Mouse (Mus musculus) kidney, postnatal 14 days (tissue): ENCODE data around the gene Tpm1.
A peak's percentile ranks its signal among the peaks of the same experiment; 100 is the strongest.

Experiments used
- DNase-seq: peaks from one replicate; pipeline ENCODE4 v3.0.0; 2022; ENCODE audit warnings: mixed read lengths

Gene Tpm1

GRCm38 (mm10) chr9:67049086-67049824 is at the start of gene Tpm1:
TSS of gene Tpm1 (minus strand) at chr9:67049406.
- DNase-seq = peak; percentile 87

GRCm38 (mm10) chr9:67094371-67094770 is 45.2 kb upstream of the Tpm1 start:
- DNase-seq = no peak

DNA sequence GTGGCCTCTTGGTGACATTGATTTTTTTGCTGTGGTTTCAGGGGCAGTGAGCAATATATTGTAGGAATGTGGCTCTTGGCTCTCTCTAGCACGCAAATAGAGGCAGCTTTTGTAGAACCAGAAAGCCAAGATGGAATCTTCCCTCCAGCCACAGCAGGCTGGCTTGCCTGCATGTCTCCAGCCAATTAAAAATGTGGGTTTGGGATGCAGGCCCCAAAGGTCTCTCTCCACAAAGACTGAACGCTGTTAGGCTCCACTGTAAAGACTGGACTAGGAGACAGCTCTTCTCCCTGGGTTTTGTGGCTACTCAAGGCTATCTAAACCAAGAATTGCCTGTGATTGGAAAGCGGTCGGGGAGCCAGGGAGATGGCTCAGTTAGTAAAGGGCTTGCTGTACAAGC is 43.0 kb upstream of the Tpm1 start:
- DNase-seq = no peak

GRCm38 (mm10) chr9:67091598-67091997 is 42.4 kb upstream of the Tpm1 start:
- DNase-seq = no peak

- DNase-seq = no peak
Observed at GRCm38 (mm10) chr9:67091151-67091550, 41.9 kb upstream of the Tpm1 start.

DNA sequence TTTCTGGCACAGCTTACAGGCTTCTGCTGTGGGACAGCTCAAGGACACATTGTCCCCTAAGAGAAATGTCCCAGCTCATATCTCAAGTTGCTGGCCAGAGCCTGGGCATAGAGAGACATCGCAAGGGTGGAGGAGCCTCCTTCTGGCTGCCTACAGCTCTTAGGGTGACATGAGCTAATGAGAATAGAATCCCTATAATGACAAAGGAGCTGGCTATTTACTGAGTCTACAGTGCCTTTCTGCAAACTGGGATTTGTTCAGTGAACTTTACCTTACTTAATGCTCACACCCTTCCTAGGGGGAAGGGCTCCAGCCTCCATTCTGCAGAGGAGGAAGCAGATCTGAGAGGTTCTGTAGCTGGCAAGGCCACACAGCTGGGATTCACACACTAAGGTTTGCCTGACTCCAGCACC is 41.4 kb upstream of the Tpm1 start:
- no peak for DNase-seq

DNA sequence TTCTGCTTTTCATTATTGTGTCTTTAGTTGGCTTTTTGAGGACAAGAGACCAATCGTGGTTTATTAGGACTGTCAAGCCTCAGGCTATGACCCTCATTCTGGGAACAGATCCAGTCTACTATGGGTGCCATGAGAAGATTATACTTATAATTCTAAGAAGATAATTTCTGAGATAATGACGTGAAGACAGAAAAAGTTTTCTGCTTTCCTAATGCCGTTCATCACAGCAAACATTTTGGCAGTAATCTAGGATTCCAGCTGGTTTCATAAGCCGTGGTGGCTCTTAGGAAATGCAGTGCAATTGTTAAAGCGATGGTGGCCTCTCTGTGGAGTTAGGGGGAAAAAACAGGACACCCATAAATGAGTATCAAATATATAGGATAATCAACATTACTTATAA is 40.0 kb upstream of the Tpm1 start:
- DNase-seq = peak; percentile 44

DNA sequence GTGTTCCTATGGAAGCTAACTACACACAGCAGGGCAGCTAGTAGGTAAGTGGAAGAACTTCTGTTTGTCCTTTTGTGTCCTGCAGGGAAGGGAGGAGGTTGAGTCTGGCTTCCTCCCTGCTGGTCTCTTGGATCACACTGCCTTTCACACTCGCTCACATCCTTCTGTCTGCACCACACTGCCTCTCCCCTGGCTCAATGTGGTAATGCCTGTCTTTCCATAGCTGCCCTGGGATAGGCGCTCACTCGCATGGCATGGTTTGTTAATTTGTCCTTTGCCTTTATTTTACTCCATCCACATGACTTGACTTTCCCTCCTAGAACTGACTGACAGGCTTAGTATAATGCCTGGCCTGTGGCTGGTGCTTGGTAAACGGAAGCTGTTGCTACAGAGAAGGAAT is 34.6 kb upstream of the Tpm1 start:
- DNase-seq = no peak

- no peak for DNase-seq
Observed at GRCm38 (mm10) chr9:67081688-67082087, 32.5 kb upstream of the Tpm1 start.

DNA sequence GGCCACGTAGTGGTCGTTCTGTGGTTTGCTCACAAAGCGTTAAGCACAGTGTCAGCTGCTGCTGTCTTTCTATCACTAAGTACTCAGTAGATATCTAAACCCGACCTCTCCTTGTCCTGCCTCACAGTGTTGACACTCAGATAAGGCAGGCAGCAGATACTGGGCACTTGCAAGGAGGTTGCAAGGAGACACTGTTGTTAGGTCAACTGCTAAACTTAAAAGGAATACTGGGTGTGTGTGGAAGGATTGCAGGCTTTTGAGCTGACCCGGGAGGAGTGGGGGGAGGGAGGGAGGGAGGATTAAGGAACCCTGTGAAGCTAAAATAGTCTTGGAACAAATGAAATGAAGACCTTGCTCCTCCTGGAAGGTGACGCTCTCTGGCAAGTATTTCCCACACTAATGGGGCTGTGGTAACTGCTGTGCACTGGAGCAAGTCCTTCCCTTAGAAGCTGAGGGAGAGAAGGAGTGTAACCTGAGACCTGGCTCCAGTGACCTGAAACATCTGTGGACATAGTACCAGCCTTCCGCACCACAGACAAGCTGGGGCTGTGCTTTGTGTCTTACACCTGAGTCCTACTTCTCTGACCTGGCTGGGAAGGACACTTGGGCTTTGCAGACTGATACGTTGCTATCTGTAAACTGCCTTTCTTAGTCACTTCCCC is 28.6 kb upstream of the Tpm1 start:
- peak; percentile 52 for DNase-seq

DNA sequence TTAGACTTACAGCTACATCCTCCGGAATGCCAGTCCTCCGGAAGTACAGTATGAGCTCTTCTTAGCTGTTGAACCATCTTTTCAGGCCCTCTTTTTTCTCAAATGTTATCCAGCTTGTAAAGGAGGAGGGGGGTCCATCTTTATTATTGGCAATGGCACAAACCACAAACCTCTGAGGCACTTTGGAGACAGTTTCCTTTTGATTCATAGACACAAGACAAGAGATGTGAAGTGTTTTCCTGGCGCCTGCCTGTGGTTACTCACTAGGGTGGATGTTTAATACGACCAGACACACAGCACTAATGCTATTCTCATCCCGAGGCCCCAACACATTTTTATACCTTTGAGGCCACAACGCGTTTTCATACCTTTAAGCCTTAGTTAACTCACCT is 28.1 kb upstream of the Tpm1 start:
- DNase-seq = no peak

DNA sequence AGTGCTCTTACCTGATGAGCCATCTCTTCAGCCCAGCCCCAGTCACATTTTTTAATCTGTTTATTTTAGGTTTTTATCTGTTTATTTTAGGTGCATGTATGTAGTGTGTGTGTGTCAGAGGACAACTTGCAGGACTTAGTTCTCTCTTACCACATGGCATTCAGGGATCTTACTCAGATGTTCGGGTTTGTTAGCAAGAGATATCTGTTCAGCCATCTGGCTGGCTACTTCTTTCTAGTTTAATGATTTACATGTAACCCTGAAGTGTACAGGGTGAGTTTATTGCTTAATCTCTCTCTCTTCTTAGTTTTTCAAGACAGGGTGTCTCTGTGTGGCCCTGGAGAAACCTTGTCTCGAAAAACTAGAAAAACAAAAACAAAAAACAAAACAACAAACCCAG is 23.0 kb upstream of the Tpm1 start:
- DNase-seq = peak; percentile 20

DNA sequence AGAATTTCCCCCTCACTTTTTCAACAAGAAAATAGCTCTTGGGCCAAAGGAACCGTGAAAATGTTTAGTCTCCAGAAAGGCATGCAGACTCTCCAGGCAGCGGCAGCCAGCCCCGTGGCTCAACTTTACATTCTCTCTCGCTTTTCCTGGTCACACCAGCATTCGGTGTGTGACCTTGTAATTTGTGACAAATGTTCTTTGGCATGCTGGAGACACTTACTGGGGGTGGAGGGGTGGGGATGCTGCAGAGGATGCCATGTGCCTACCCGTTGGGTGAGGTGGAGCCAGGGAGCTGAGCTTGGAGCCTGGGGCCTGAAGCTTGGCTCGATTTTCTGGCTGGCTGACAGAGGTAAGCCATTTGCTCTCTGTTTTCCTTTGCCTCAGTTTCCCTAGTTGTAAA is 22.4 kb upstream of the Tpm1 start:
- DNase-seq = no peak

DNA sequence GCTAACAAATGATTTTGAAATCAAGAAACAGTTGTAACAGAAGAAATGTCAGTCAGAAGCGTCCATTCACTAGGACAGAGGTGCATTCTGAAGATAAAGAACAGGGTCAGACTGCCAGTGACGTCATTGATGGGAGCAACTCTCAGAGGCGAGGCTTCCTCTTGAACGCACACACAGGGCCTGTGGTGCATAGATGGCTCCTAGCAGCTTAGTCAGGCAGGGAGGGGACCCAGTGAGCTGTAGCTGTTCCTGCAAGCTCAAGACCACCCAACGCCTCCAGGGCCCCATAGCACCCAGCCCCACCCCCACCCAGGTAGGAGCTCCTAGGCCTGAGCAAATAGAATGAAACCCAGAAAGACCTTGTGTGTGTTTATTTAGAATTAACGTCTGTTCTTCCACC is 21.9 kb upstream of the Tpm1 start:
- DNase-seq = no peak

DNA sequence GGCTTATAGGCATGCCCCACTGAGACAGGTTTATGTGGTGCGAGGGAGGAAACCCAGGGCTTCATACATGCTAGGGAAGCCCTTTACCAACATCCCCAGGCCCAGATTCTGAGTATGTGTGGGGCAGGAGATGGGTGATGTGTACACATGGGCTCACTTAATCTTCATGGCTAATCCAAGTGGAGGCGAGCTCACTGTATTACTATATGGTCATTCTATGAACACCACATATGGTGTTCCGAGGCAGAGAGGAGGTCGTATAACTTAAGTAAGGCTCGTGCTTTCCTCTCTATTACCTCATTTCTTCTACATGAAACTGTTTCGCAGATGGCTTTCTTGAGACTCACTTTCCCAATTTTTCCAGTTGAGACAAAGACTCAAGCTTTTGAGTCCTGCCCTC is 17.4 kb upstream of the Tpm1 start:
- no peak for DNase-seq

DNA sequence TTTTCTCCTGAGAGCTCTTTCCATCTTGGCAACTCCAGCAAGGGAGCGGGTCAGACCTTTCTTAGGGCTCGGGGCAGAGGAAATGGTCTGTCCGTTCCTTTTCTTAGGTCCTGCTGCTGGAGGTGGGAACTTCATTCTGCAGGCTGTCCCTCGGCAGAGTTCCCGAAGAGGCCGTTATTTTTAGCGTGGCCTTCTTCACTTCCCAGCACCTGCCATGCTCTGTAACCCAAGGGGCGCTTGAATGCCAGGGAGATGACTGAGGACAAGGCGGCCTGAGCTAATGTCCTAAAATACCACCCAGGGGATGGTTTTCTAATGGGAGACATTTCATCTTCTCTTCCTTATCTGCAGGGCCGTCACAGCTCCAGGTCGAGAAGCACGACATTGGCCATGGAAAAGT is 10.5 kb upstream of the Tpm1 start:
- DNase-seq = no peak

DNA sequence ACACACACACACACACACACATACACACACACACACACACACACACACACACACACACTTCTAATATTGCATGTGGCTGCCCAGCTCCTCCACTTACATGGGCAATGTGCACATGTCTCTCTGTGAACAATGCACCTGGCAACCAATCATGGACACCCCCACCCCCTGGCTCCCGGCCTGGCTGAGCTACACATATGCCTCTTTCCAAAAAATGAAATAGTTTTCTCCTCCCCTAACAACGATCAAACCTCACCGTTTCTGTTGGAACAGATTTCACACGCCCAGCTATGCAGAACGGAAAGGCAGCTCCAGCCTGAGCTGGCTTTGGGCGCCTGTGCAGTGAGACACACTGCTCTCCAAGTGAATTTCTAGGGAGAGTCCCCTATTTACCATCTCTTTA is 9.2 kb upstream of the Tpm1 start:
- DNase-seq = peak; percentile 25

DNA sequence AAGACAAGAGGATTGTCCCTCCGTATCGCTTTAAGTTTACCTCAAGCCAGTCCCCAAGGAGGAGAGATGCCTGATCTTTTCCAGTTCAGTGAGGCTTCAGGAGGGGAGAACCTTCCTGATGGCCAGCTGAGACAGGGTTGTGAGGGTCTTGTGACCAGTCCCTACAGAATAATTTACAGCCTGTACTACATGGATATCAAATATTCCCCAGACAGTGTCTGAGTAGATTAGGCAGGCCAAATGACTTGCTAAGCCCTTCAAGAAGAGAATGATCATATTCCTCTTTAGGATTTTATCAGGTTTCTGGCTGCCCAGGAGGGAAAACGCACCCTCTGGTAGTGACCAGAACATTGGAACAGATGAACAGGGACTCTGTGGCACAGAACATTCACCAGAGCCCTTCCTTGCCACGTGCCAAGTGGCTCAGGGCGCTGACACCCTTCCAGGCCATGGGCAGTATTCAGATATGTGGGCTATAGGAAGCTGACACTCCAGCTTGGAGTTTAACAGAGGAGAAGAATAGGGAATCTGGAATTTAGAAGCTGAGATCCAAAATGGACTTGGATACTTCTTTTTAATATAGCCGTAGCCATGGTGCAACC is 1.6 kb upstream of the Tpm1 start:
- DNase-seq = no peak

- peak; percentile 18 for DNase-seq
Observed at GRCm38 (mm10) chr9:67049836-67050235, 630 bp upstream of the Tpm1 start.

- DNase-seq = no peak
Observed at GRCm38 (mm10) chr9:67048483-67049085, 622 bp downstream of the Tpm1 start.

GRCm38 (mm10) chr9:67047606-67048482 is 1.4 kb downstream of the Tpm1 start:
- DNase-seq = peak; percentile 19

GRCm38 (mm10) chr9:67046881-67047605 is 2.2 kb downstream of the Tpm1 start:
- DNase-seq = peak; percentile 53
